Mouse (Mus musculus): ENCODE measurements around the gene Pcdh7.

- TF ChIP-seq CTCF (conservative IDR thresholded peaks at IDR 0.05; ENCODE audit: low read length) (no peak), NANOG (IDR thresholded peaks at IDR 0.05; ENCODE audit: borderline replicate concordance, low read length) (no peak)
These were observed 89.6 kb downstream of the Pcdh7 start for GRCm38 (mm10) chr5:57807350-57807749.
